Mouse (Mus musculus): ENCODE measurements around the gene Pde4d. TPM values are rescaled to one million over a fixed set of nuclear protein-coding genes. Genes with fewer than 3 reads are reported as not detected.

The Pde4d gene
- total RNA-seq, 1 experiment from 2014 or later = 8.3 TPM

GRCm38 (mm10) chr13:109914846-109915245 is 1465.1 kb downstream of the Pde4d start:
- ATAC-seq (ENCODE audit: extremely low read depth, insufficient number of reproducible peaks, low FRiP score, poor library complexity, severe bottlenecking) = no peak

GRCm38 (mm10) chr13:109915501-109915900 is 1465.8 kb downstream of the Pde4d start:
- no peak for ATAC-seq (ENCODE audit: extremely low read depth, insufficient number of reproducible peaks, low FRiP score, poor library complexity, severe bottlenecking)

- ATAC-seq (ENCODE audit: extremely low read depth, insufficient number of reproducible peaks, low FRiP score, poor library complexity, severe bottlenecking) = no peak
These were observed 1466.2 kb downstream of the Pde4d start for GRCm38 (mm10) chr13:109915964-109916363.

- no peak for ATAC-seq (ENCODE audit: extremely low read depth, insufficient number of reproducible peaks, low FRiP score, poor library complexity, severe bottlenecking)
These were observed 1467.8 kb downstream of the Pde4d start for GRCm38 (mm10) chr13:109917551-109917950.

- ATAC-seq (ENCODE audit: extremely low read depth, insufficient number of reproducible peaks, low FRiP score, poor library complexity, severe bottlenecking) = no peak
These were observed 1468.9 kb downstream of the Pde4d start for GRCm38 (mm10) chr13:109918631-109919030.

GRCm38 (mm10) chr13:109920256-109920655 is 1470.5 kb downstream of the Pde4d start:
- no peak for ATAC-seq (ENCODE audit: extremely low read depth, insufficient number of reproducible peaks, low FRiP score, poor library complexity, severe bottlenecking)

GRCm38 (mm10) chr13:109921336-109922038 is 1471.7 kb downstream of the Pde4d start:
- no peak for ATAC-seq (ENCODE audit: extremely low read depth, insufficient number of reproducible peaks, low FRiP score, poor library complexity, severe bottlenecking)

- peak; percentile 80 for ATAC-seq (ENCODE audit: extremely low read depth, insufficient number of reproducible peaks, low FRiP score, poor library complexity, severe bottlenecking)
These were observed 1472.5 kb downstream of the Pde4d start for GRCm38 (mm10) chr13:109922228-109922627.

- no peak for ATAC-seq (ENCODE audit: extremely low read depth, insufficient number of reproducible peaks, low FRiP score, poor library complexity, severe bottlenecking)
These were observed 1473.0 kb downstream of the Pde4d start for GRCm38 (mm10) chr13:109922782-109923181.

- ATAC-seq (ENCODE audit: extremely low read depth, insufficient number of reproducible peaks, low FRiP score, poor library complexity, severe bottlenecking) = no peak
These were observed 1475.0 kb downstream of the Pde4d start for GRCm38 (mm10) chr13:109924771-109925170.

- ATAC-seq (ENCODE audit: extremely low read depth, insufficient number of reproducible peaks, low FRiP score, poor library complexity, severe bottlenecking) = peak; percentile 58
These were observed 1476.7 kb downstream of the Pde4d start for GRCm38 (mm10) chr13:109926277-109926920.

- no peak for ATAC-seq (ENCODE audit: extremely low read depth, insufficient number of reproducible peaks, low FRiP score, poor library complexity, severe bottlenecking)
These were observed 1478.0 kb downstream of the Pde4d start for GRCm38 (mm10) chr13:109927782-109928181.

- ATAC-seq (ENCODE audit: extremely low read depth, insufficient number of reproducible peaks, low FRiP score, poor library complexity, severe bottlenecking) = peak; percentile 36; the same call in 1 of the 2 replicates
These were observed 1482.9 kb downstream of the Pde4d start for GRCm38 (mm10) chr13:109932688-109933087.

- ATAC-seq (ENCODE audit: extremely low read depth, insufficient number of reproducible peaks, low FRiP score, poor library complexity, severe bottlenecking) = peak; percentile 82
These were observed 1483.8 kb downstream of the Pde4d start for GRCm38 (mm10) chr13:109933554-109933953.

GRCm38 (mm10) chr13:109936866-109937265 is 1487.1 kb downstream of the Pde4d start:
- no peak for ATAC-seq (ENCODE audit: extremely low read depth, insufficient number of reproducible peaks, low FRiP score, poor library complexity, severe bottlenecking)

- no peak for ATAC-seq (ENCODE audit: extremely low read depth, insufficient number of reproducible peaks, low FRiP score, poor library complexity, severe bottlenecking)
These were observed 1495.2 kb downstream of the Pde4d start for GRCm38 (mm10) chr13:109944822-109945551.

GRCm38 (mm10) chr13:109951466-109951865 is 1501.7 kb downstream of the Pde4d start:
- ATAC-seq (ENCODE audit: extremely low read depth, insufficient number of reproducible peaks, low FRiP score, poor library complexity, severe bottlenecking) = no peak

GRCm38 (mm10) chr13:109954189-109954588 is 1504.4 kb downstream of the Pde4d start:
- no peak for ATAC-seq (ENCODE audit: extremely low read depth, insufficient number of reproducible peaks, low FRiP score, poor library complexity, severe bottlenecking)

GRCm38 (mm10) chr13:109957953-109958352 is 1508.2 kb downstream of the Pde4d start:
- no peak for ATAC-seq (ENCODE audit: extremely low read depth, insufficient number of reproducible peaks, low FRiP score, poor library complexity, severe bottlenecking)
